Mouse (Mus musculus) frontal cortex, postnatal 36 days (tissue): ENCODE data around the gene Gm20388.

Source experiments
- DNase-seq, 2 experiments: peaks; one replicate each; pipeline ENCODE4 v3.0.0; 2022; ENCODE audit warnings: low spot score in 2 of 2

The Gm20388 gene

DNA sequence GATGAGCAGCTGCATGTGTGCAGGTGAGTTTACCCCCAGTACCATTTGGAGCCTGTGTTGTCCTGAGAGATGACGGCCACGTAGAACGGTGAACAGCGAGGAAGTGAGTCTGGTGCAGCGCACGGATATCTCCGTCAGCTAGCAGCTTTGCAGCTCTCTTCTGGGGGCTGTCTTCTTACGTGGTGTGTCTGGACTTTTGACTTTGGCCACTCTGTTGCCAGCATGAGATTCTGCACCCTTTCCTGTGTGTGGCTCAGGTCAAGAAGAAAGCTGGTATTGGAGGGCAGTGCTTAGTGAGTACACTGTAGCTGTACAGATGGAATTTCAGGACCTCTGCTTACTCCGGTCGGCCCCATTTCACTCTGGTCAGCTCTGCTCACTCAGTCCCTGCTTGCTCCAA, 47.4 kb downstream of the Gm20388 start:
- DNase-seq = no peak

DNA sequence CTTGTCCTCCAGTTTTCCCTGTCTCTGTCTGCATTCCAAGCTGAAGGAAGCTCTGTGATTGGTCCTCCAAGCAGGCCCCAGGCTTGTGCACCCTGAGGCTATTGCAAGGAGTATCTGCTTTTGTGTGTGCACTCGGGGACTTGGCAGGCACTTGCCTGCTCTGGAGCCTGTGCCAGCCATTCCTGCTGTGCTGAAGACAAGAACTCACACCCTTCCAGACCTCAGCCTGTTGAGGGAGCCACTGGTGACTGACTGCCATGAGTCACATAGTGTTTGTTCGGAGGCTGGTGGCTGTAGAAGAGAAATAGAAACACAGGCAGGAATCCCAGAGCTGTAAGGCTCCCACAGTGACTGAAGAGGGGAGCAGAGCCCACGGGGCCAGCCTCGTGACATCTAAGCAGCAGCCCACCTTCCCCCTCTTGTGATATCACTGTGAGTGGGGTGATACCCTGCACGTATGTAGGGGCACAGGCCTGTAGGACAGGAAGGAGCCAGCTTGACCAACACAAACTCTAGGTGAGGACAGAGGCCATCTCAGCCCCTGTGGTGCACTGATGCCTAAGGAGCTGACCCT, 50.0 kb downstream of the Gm20388 start:
- DNase-seq = peak; percentile 64 to 68

DNA sequence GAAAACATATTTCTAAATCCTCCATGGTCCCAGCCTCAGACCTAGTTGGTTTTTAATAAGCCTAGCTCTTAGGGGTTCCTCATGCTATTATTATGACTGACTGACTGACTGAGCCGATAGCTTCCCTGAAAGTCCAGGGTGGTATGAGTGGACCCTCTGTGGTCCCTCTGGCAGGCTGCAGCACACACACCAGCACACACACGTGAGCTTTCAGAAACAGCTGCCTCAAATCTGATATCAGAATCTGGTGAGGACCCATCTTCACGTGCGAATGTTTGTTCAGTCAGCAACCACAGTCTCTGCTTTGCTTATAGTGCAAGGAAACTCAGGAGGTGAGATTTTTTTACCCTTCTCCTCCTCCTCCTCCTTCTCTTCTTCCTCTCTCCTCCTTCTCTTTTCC, 54.2 kb downstream of the Gm20388 start:
- DNase-seq = no peak

DNA sequence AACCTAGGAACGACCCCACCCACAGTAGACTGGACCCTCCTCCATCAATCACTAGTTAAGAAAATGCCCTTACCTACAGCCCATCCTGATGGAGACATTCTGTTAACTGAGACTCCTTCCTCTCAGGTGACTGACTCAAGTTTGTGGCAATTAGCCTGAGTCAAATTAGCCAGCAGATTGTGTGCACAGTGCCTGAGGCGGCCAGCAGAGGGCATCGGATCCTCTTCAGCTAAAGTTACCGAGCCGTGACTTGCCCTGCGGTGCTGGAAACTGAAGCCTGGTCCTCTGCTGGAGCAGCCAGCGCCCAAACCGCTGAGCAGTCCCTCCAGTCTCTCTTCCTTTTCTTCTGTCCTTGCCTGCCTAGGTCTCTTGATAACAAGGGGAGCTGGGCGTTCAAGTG, 56.8 kb downstream of the Gm20388 start:
- no peak for DNase-seq

DNA sequence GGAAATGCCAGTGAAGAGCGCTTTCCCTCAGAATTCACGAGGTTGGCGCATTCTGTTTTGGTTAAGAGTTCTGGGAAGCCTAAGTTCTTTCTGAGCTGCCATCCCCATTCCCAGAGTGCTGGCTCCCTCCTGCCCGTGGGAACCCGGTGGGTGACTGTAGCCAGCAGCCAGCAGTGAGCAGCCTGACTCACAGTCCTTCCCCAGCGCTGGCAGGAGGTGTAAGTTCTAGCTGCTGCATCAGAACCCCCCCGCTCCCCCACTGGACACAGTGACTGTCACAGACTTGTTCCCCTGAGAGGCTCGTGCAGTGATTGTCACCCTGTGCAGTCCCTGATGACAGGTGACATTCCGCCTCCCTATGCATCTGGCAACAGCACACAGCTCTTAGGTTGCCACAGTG, 59.5 kb downstream of the Gm20388 start:
- DNase-seq = peak in 1 of 2 experiments; percentile 52

DNA sequence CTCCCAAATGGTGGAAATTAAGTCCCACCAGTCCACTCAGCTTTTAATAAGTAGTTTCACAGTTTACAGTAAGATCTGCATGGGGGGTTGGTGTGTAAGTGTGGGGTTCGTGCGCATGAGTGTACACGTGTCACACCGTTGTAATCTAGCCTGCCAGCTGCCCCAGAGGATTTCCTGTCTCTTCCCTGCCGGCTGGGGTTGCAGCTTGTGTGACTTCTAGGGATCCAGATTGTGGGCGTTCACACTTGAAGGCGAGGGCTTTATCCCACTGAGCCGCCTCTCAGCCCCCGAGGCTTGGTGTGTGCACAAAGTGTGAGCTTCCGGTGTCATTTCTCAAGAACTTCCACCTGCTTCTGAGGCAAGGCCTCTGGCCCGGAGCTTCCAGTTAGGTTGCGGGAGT, 61.9 kb downstream of the Gm20388 start:
- DNase-seq = no peak

DNA sequence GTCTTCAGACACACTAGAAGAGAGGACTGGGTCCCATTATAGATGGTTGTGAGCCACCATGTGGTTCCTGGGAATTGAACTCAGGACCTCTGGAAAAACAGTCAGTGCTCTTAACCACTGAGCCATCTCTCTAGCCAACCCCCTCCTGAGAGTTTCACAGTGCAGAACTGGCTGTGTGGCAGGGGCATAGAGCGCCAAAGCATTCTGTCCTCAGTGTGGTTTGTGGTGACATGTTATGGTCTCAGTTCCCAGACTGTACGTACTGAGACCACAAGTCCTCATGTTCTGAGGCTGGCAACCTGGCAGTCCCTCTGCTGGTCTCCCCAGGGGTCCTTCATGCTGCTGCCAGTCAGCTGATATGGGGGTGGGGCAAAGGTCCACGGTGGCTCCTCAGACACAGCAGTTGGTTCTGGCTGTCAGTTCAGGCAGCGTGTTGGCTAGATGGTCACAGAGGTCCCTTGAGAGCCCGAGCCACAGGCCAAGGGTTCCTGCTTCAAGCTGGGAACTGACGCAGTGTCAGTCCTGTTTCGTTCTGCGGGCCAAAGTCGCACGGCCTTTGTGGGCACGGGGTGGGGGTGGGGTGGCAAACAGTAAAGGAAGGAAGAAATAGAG, 68.2 kb downstream of the Gm20388 start:
- DNase-seq = no peak

DNA sequence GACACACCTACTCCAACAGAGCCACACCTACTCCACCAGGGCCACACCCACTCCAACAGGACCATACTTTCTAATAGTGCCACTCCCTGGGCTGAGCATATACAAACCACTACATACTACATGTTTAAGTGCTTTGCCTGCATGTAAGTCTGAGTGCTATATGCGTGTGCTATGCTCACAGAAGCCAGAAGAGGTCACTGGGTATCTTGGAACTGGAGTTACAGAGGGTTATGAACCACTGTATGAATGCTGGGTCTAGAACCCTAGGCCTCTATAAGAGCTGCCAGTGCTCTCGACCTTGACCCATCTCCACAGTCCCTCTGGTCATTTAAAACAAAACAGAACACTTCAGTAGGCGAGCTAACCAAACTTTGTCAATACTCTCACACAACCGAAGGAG, 70.6 kb downstream of the Gm20388 start:
- no peak for DNase-seq

DNA sequence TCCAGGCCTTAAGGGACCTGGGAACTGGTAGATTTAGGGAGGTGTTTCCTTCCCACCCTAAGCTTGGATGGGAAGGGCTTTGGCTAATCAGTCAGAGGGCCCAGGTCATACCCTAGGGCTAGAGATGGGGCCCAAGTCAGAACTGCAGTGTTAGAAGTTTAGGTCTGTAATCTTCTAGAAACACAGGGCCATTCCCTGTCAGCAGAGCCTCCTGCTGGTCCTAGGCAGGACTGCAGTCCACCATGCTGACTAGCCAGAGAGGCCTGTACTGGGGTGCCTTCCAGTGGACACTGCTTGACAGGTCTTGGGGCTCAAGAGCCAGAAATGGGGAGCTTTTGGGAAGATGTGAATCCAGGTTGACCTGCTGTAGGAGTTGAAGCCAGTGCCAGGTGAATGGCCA, 73.4 kb downstream of the Gm20388 start:
- DNase-seq = no peak

DNA sequence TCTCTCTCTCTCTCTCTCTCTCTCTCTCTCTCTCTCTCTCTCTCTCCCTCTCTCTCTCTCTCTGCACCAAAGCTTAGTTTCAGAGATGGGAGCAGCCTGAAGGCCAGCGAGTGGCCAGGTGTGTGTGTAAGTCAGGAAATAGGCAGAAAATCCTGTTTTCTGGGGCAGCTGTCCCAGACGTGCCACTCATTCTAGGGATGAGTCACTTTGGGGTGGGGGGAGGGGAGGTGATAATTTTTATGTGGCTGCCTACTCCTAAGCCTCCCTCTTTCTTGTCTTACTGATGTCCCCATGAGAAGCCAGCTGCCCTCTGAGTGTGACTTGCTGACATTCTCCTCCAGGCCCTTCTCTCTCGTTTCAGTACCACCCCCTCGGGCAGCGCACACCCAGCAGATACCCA, 75.5 kb downstream of the Gm20388 start:
- DNase-seq = no peak

DNA sequence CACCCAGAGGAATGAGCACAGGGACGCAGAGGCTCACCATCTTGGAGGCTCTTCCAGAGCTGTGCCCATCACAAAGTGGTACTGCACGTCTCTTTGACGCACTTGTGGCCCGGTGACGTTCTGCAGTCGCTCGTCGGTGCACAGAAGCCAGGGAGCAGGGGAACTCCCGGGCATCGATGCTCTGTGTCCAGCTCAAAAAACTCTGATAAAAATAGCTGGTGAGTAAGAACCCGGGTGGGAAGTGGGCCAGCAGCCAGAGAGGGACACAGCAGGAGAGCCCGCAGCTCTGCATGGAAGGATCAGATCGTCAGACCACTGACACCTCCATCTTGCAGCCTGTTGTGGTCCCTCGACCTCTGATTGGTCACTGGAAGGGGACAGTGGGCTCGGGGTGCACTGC, 77.4 kb downstream of the Gm20388 start:
- DNase-seq = peak in 1 of 2 experiments; percentile 15

DNA sequence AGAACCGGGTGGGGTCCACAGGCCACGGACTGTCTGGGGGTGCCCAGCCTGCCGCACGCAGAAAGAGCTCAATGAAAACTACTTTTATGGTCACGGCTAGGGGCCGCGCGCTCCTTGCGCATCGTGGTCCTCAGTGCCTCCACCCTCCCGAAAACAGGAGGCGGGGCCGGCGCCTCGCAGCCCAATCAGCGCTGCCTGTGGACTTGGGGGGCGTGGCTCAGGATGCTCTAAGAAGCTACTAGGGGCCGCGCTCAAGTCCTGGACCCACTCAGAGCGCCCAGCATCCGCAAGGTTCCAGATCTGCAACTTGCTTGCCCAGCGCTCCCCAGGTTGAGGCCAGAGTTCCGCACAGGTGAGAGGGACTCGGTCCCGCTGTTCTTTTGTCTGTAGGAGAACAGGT, 81.6 kb downstream of the Gm20388 start, which contains the start of gene Crispld2:
Crispld2 (plus strand) TSS at position 190 of the 400 bp plus-strand sequence.
- peak; percentile 31 to 52 for DNase-seq

DNA sequence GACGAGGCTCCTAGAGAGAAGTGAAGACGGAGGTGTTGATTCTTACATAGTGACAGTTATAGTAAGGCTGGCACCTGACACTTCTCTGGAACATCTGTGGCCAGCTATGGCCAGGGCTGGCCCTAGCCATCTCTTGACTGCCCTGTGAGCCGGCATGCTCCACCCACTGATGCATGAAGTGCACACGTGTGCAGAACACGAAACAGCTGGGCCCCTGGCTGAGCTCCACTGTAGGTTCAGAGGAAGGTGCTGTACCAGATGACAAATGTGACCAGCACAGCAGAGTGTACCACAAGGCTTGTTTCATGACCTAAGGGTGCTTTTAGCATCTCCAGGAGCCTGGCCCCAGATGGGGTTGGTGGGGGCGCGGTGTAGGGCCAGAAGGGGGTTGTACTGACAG, 83.5 kb downstream of the Gm20388 start:
- DNase-seq = no peak

DNA sequence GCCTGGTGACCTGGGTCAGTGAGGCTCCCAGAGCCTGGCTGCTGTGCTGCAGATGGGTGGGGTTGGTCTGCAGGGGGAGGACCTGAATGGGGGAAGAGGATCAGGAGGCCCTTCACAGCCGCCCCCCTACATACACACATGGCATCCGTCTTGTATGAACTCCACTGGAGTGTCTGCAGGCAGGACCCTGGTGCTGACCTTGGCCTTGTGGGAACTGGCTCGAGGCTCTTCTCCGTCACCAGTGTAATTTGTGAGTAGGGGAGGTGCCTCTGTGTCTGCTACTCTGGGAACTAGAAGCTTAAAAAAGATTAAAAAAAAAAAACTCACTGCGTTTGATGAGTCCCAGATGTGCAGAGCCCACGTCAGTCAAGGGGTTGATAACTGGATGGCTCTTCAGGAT, 83.9 kb downstream of the Gm20388 start:
- no peak for DNase-seq

DNA sequence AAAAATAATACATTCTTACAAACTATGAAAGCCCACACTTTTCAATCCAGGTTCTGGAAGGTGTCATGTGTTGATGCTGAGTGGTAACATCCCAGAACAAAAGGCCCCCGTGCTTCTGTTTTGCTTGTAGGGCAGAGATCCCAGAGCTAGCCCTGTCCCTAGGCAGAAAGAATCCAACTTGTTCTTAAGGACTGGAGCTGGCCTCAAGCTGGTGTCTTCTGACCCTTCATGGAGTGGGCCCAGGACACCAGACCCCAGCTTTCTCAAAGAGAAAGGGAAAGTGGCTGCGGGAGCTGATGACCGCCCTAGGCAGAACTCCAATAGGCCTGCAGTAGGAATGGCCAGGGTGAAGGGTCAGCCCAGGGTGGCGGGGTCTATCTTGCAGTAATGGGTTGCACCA, 86.6 kb downstream of the Gm20388 start:
- no peak for DNase-seq

DNA sequence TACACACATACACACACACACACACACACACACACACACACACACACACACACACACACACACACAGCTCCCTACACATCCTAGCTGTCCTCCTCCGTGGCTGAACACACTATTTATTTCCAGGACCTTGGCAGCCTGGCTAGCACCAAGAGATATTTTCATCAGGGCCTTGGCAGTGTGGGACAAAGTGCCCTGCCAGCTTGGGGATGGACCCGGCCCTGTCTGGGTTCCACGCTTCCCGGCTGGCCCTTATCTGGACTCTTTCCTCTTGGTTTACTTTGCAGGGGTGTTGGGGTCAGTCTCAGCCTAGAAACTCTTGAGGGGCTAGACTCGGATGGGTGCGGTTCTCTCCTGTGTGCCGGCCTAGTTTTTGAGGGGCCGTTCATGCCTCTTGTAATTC, 89.8 kb downstream of the Gm20388 start:
- no peak for DNase-seq

DNA sequence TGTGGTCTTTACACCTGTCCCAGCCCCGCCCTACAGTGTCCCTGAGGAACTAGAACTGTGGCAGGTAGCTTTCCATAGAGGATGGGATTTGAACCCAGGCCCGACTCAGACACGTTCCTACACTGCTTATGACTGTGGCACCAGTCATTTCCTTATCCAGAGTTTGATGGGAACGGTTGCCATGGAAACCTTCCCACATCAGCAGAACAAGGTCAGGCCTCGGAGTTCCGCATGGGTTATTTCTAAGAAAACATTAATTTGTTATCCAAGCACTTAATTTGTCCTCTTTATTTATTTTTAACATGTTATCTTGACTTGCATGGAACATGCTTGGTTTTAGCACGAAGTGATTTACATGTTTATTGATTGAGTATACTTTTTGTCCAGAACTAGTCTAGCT, 91.1 kb downstream of the Gm20388 start:
- no peak for DNase-seq

DNA sequence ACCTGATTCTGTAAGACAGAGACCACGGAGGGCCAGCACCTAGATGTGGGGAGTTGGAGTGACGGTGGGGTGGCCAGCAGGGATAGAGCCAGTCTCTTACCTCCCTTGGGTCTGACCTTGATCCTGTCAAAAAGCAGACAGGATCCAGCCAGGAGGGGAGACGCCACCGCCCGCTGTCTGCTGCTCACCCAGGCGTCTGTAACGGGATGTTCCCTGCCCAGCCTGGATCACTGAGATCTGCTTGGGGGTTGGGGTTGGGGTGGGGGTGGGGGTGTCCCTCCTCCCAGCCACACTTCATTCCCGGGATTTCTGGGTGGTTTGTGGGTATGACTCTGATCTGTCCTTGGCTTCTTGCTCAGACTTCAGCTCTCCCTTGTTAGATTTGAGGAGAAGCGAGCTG, 91.7 kb downstream of the Gm20388 start:
- DNase-seq = no peak

DNA sequence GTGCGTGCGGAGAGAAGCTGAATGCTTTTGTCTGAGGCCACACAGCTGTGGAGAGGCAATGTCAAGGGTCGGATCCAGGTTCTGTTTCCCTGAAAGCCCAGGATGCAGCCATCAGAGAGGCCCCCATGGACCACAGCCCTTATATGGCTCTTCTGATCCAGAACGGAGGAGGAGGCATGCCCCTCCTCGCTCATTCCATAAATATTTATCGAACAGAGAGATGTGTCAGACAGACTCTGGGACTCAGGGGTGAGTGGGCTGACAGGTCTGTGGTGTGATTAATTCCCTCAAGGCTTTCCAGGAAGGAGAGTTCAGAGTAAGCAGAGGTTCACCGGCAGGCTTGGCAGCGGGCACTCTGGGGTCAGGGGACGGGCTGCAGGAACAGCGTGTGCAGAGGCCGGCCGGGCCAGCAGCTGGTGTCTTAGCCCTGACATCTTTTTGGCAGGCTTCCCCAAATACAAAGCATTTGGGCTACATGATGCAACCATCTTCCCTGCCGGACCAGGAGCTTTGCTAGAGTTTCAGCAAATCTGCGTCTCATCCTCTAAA, 93.6 kb downstream of the Gm20388 start:
- DNase-seq = no peak

DNA sequence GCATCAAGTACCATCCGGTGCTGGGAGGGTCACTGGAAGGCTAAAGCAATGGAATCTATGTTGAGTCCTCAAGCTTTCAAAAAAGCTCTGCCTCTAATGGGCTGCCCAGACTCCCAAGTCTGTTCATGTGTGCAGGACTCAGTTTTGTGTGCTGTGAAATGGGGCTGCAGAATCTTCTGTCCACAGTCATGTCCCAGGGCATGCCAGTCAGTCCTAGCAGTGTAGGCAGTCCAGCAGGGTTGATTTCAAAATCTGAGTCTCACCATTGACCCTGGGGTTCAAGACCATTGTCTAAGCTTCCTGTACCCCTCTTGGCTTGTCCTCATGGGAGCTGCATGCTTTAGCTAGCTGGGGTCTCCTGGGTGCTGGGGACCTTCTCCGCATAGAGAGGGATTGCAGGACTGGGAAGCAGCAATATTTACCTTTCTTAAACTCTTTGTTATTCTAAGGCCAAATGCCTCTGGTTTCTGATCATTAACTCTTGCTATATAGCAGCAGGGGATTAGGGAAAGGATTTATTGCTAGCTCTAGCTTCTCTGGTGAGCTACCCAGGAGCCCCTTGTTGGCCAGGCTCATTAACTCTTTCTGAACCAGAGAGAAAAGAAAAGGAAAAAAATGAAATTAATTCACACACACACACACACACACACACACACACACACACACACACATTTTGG, 94.2 kb downstream of the Gm20388 start:
- no peak for DNase-seq

DNA sequence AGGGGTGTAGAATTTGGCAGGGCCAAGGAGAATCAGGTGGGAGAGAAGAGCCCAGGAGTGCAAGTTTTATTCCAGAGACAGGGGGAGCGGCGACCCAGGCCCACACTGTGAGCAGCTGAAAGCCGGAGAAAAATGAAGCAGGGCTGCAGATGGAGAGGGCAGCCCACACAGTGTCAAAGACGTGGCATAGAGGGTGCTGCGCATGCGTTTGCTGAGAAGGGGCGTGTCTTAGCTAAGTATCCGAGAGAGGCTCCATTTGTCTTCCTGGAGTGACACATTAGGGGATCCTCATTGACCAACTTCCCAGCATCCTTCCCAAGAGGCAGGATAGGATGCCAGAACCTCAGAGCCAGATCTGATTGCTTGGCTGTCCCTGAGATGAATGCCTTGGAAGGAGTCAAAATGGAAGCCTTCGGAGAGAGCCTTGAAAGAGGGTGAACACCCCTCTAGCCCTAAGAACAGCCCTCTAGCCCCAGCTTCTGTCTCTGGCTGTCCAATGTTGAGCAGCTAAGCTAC, 96.1 kb downstream of the Gm20388 start:
- DNase-seq = no peak

DNA sequence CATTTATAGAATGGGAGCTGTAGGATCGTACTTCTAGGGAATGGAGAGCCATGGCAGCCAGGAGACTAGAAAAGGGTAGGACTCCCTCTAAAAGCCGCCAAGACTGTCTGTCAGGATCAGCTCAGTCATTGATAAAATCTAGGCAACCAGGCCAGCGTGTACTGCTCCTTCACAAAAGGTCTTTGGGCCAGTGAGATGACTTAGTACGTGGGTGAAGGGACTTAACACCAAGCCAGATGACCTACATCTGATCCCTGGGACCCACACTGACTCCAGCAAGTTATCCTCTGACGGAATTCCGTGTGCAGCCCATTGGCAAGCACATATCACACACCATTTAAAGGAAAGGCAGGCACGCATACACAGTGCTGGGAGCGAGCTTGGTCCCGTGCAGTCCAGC, 96.5 kb downstream of the Gm20388 start:
- no peak for DNase-seq

DNA sequence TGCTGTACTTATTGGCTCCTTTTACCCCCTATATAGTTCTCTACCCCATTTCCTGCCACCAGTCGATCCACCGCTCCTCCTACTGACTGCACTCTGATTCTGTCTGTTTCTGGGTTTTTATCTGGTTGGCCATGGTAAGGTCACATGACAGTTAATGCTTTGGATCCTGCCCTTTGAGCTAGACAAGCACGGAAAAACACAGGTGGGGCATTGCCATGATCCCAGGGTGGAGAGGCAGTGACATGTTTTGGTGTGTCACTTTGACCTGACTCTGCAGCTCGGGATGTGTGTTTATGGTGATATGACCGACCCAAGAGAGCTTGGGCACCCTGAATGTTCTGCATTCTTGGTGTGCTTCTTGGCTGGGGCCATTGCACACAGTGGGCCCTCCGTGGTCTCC, 98.6 kb downstream of the Gm20388 start:
- no peak for DNase-seq
